Mouse (Mus musculus) heart, adult 2 months (tissue): Measurements from ENCODE around the gene Spink2.

ENCODE experiments used
- CTCF ChIP-seq: fragments of 200-600 bp; IDR thresholded peaks from 2 replicates; pipeline ENCODE4 v1.8.1; 2022; ENCODE audit warnings: antibody characterized with exemption, mild to moderate bottlenecking, moderate library complexity
- EP300 ChIP-seq: fragments of 200-500 bp; IDR thresholded peaks from 2 replicates; pipeline ENCODE4 v1.6.1; 2011; ENCODE audit warnings: low read depth, low read length, control low read depth; ENCODE audit not compliant: insufficient read depth

GRCm38 (mm10) chr5:77234921-77235320 is 23.6 kb upstream of the Spink2 start:
- TF ChIP-seq CTCF (no peak), EP300 (no peak)
